Mouse (Mus musculus): Measurements from ENCODE around the gene Iqca. TPM values are rescaled to one million over a fixed set of nuclear protein-coding genes. Genes with fewer than 3 reads are reported as not detected.

The Iqca gene
- polyA plus RNA-seq, 1 experiment, result 0.86 TPM

DNA sequence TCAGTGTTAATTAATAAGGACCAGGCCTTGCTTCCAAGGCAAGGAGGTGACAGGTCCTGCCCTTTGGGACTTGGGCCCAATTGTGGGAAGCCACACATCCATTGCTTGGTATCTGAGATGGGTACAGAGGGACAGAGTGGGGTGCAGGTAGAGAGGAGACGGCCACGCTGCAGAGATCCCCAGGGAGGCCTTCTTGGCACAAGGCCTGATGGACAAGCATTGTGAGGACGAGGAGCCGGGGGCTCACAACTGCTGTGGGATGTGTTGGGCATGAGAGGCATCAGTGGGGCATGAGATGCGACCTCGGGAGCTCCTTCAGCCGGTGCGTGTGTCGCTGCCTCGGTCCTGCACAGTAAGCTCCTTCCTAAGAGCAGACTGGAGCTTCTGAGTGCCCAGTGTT lies 66.7 kb downstream of the Iqca start:
- Histone ChIP-seq H3K4me3 (ENCODE audit: insufficient read depth, low read length) (no peak overlapping the region), H3K4me1 (ENCODE audit: control insufficient read depth, insufficient read depth, low read length) (0 out of 2 replicates have a peak, but pooled peaks cover 1% of the 10 kb centered on the region), H3K27ac (ENCODE audit: insufficient read depth, low read length) (no peak overlapping the region)
- no peak for TF ChIP-seq CTCF (IDR thresholded peaks at IDR 0.05; ENCODE audit: extremely low read depth, insufficient read depth, low read length)
- TF ChIP-seq POLR2A (IDR thresholded peaks at IDR 0.05; ENCODE audit: extremely low read depth, insufficient read depth, low read length), result no peak

DNA sequence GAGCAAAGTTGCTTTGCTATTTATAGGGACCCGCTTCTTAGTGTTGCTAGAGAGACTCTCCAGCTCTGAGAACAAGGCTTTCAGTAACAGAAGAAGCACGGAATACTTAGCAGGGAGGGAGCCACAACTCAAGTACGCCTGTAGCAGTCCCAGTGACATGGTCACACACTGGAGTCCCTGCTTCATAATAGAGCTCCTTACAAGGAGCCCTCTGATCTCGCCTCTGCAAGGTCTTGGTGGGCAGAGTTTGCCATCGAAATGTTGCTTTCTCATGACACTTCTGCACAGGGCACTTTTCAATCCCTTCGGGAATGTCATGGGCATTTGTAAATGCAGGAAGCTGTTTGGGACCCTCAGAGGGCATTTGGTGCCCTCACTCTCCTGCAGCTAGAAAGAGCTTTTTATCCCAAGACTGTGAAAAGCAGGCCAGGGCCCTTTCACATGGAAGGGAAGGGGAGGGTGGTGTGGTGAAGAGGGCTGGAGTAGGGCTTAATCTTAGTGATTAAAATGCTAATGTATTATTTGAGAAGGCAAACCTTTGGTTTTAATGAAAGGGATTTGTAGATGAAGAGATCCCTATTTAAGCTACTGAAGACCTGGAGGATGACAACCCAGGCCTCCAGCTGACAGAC lies 67.6 kb downstream of the Iqca start:
- Histone ChIP-seq H3K4me1 (ENCODE audit: control insufficient read depth, insufficient read depth, low read length) (0 out of 2 replicates have a peak, but pooled peaks cover 1% of the 10 kb centered on the region), H3K27ac (ENCODE audit: insufficient read depth, low read length) (no peak overlapping the region), H3K4me3 (ENCODE audit: insufficient read depth, low read length) (no peak overlapping the region)
- TF ChIP-seq POLR2A (IDR thresholded peaks at IDR 0.05; ENCODE audit: extremely low read depth, insufficient read depth, low read length) (no peak), CTCF (IDR thresholded peaks at IDR 0.05; ENCODE audit: extremely low read depth, insufficient read depth, low read length) (no peak)

- H3K4me3 ChIP-seq (ENCODE audit: insufficient read depth, low read length), result no peak overlapping the region
- no peak overlapping the region for H3K27ac ChIP-seq (ENCODE audit: insufficient read depth, low read length)
- H3K4me1 ChIP-seq (ENCODE audit: control insufficient read depth, insufficient read depth, low read length), result no peaks in the 10 kb centered on the region
- TF ChIP-seq CTCF (IDR thresholded peaks at IDR 0.05; ENCODE audit: extremely low read depth, insufficient read depth, low read length), result no peak
- TF ChIP-seq POLR2A (IDR thresholded peaks at IDR 0.05; ENCODE audit: extremely low read depth, insufficient read depth, low read length), result no peak
These were observed 76.9 kb downstream of the Iqca start for GRCm38 (mm10) chr1:90076291-90076690.

- no peak for TF ChIP-seq CTCF (IDR thresholded peaks at IDR 0.05; ENCODE audit: extremely low read depth, insufficient read depth, low read length)
- TF ChIP-seq POLR2A (IDR thresholded peaks at IDR 0.05; ENCODE audit: extremely low read depth, insufficient read depth, low read length), result no peak
- no peak overlapping the region for H3K27ac ChIP-seq (ENCODE audit: insufficient read depth, low read length)
- no peaks in the 10 kb centered on the region for H3K4me1 ChIP-seq (ENCODE audit: control insufficient read depth, insufficient read depth, low read length)
- H3K4me3 ChIP-seq (ENCODE audit: insufficient read depth, low read length), result no peak overlapping the region
These were observed 78.4 kb downstream of the Iqca start for GRCm38 (mm10) chr1:90074779-90075178.

GRCm38 (mm10) chr1:90071812-90072580 lies 81.2 kb downstream of the Iqca start:
- no peak for TF ChIP-seq CTCF (IDR thresholded peaks at IDR 0.05; ENCODE audit: extremely low read depth, insufficient read depth, low read length)
- TF ChIP-seq POLR2A (IDR thresholded peaks at IDR 0.05; ENCODE audit: extremely low read depth, insufficient read depth, low read length), result no peak
- Histone ChIP-seq H3K4me1 (ENCODE audit: control insufficient read depth, insufficient read depth, low read length) (no peaks in the 10 kb centered on the region), H3K4me3 (ENCODE audit: insufficient read depth, low read length) (no peak overlapping the region)

DNA sequence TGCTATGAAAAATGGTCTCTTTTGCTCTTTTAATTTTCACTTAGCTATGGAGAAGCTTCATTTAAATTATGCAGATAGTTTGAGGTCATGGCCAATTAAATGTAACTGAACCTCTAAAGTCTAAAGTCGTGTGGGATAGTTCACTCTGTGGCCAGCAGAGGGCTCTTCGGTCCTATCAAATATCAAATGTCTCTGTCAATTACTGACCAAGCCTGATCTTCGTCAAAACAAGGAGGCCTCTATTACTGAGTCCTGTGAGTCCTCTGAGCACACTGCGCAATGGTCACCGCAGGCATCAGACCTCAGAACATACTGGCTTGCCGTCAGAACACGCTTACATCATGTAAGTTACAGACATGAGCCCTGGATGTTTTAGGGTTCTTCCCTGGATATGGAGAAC lies 92.6 kb downstream of the Iqca start:
- no peak overlapping the region for H3K27ac ChIP-seq (ENCODE audit: insufficient read depth, low read length)
- H3K4me1 ChIP-seq (ENCODE audit: control insufficient read depth, insufficient read depth, low read length), result no peaks in the 10 kb centered on the region
- H3K4me3 ChIP-seq (ENCODE audit: insufficient read depth, low read length), result no peak overlapping the region
- TF ChIP-seq POLR2A (IDR thresholded peaks at IDR 0.05; ENCODE audit: extremely low read depth, insufficient read depth, low read length) (no peak), CTCF (IDR thresholded peaks at IDR 0.05; ENCODE audit: extremely low read depth, insufficient read depth, low read length) (peak; percentile 71)

More at GRCm38 (mm10) chr1:90071812-90072580, 81.2 kb downstream of the Iqca start:
- H3K27ac ChIP-seq (ENCODE audit: insufficient read depth, low read length), result no peak overlapping the region

GRCm38 (mm10) chr1:90060054-90060453 lies 93.1 kb downstream of the Iqca start:
- Histone ChIP-seq H3K4me1 (ENCODE audit: control insufficient read depth, insufficient read depth, low read length) (no peaks in the 10 kb centered on the region), H3K27ac (ENCODE audit: insufficient read depth, low read length) (no peak overlapping the region), H3K4me3 (ENCODE audit: insufficient read depth, low read length) (no peak overlapping the region)
- TF ChIP-seq POLR2A (IDR thresholded peaks at IDR 0.05; ENCODE audit: extremely low read depth, insufficient read depth, low read length) (no peak), CTCF (IDR thresholded peaks at IDR 0.05; ENCODE audit: extremely low read depth, insufficient read depth, low read length) (no peak)

GRCm38 (mm10) chr1:90054991-90055390 lies 98.2 kb downstream of the Iqca start:
- no peak overlapping the region for H3K27ac ChIP-seq (ENCODE audit: insufficient read depth, low read length)
- peaks cover 2% of the 10 kb centered on the region for H3K4me1 ChIP-seq (ENCODE audit: control insufficient read depth, insufficient read depth, low read length)
- no peak for TF ChIP-seq CTCF (IDR thresholded peaks at IDR 0.05; ENCODE audit: extremely low read depth, insufficient read depth, low read length)
- TF ChIP-seq POLR2A (IDR thresholded peaks at IDR 0.05; ENCODE audit: extremely low read depth, insufficient read depth, low read length), result no peak
- no peak overlapping the region for H3K4me3 ChIP-seq (ENCODE audit: insufficient read depth, low read length)

DNA sequence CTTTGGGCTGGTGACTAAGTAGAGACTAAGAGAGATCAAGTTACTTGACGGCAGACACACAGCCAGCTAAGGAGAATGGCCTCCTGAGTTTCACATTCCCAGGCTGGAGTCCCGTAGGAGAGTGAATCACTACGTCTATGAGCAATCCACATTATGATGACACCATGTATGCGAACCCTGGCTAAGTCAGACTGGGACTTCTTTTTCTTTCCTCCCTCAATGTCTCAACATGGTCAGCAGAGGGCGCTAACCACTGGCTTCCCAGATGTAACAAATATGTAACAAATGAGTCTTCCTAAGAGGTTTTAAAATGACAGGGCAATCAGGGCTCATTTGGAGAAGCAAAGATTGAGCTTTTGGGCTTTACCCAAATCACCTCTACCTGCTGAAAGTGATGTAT lies 101.9 kb downstream of the Iqca start:
- peak; percentile 70 for TF ChIP-seq CTCF (IDR thresholded peaks at IDR 0.05; ENCODE audit: extremely low read depth, insufficient read depth, low read length)
- TF ChIP-seq POLR2A (IDR thresholded peaks at IDR 0.05; ENCODE audit: extremely low read depth, insufficient read depth, low read length), result no peak
- H3K27ac ChIP-seq (ENCODE audit: insufficient read depth, low read length), result no peak overlapping the region
- no peak overlapping the region for H3K4me3 ChIP-seq (ENCODE audit: insufficient read depth, low read length)
- peaks cover 2% of the 10 kb centered on the region for H3K4me1 ChIP-seq (ENCODE audit: control insufficient read depth, insufficient read depth, low read length)

Measured in cortical plate, adult 2 months (tissue).